Mouse (Mus musculus) cerebellum, postnatal 14 days (tissue): ENCODE data around the gene Pkn1.

ENCODE experiments used
- DNase-seq, 2 experiments: peaks; one replicate each; pipeline ENCODE4 v3.0.0; 2021; ENCODE audit warnings: mixed read lengths in 2 of 2

Pkn1 gene

GRCm38 (mm10) chr8:83723447-83724083 is 24.6 kb upstream of the Pkn1 start:
- DNase-seq: no peak

- DNase-seq: no peak
Measured at GRCm38 (mm10) chr8:83722631-83723030, 23.7 kb upstream of the Pkn1 start.

- DNase-seq: no peak
Measured at GRCm38 (mm10) chr8:83721405-83722025, 22.5 kb upstream of the Pkn1 start.

GRCm38 (mm10) chr8:83719693-83720092 is 20.7 kb upstream of the Pkn1 start:
- no peak for DNase-seq

- no peak for DNase-seq
Measured at GRCm38 (mm10) chr8:83719048-83719447, 20.1 kb upstream of the Pkn1 start.

- DNase-seq: no peak
Measured at GRCm38 (mm10) chr8:83716563-83716962, 17.6 kb upstream of the Pkn1 start.

- peak; percentile 15 to 25 for DNase-seq
Measured at GRCm38 (mm10) chr8:83715771-83716170, 16.8 kb upstream of the Pkn1 start.

- peak; percentile 92 to 93 for DNase-seq
Measured at GRCm38 (mm10) chr8:83715031-83715690, 16.2 kb upstream of the Pkn1 start, which contains the start of gene Ddx39. Gene Ddx39, plus strand, starts transcription at chr8:83715177.

GRCm38 (mm10) chr8:83714676-83715030 is 15.7 kb upstream of the Pkn1 start:
- no peak for DNase-seq

GRCm38 (mm10) chr8:83707554-83707953 is 8.6 kb upstream of the Pkn1 start:
- DNase-seq: no peak

GRCm38 (mm10) chr8:83706411-83706810 is 7.4 kb upstream of the Pkn1 start:
- DNase-seq: no peak

GRCm38 (mm10) chr8:83703426-83703825 is 4.4 kb upstream of the Pkn1 start:
- no peak for DNase-seq

- DNase-seq: peak in 1 of 2 experiments; percentile 19
Measured at GRCm38 (mm10) chr8:83700423-83701085, 1.6 kb upstream of the Pkn1 start.

GRCm38 (mm10) chr8:83699566-83699965 is 587 bp upstream of the Pkn1 start:
- no peak for DNase-seq

- peak; percentile 63 to 69 for DNase-seq
Measured at GRCm38 (mm10) chr8:83698291-83698660, 703 bp downstream of the Pkn1 start.

- DNase-seq: peak; percentile 23 to 24
Measured at GRCm38 (mm10) chr8:83697374-83698220, 1.4 kb downstream of the Pkn1 start.

GRCm38 (mm10) chr8:83695351-83696106 is 3.5 kb downstream of the Pkn1 start:
- no peak for DNase-seq

GRCm38 (mm10) chr8:83694369-83695160 is 4.4 kb downstream of the Pkn1 start:
- DNase-seq: no peak

GRCm38 (mm10) chr8:83693609-83694236 is 5.3 kb downstream of the Pkn1 start:
- no peak for DNase-seq

GRCm38 (mm10) chr8:83689264-83689663 is 9.7 kb downstream of the Pkn1 start:
- no peak for DNase-seq

- no peak for DNase-seq
Measured at GRCm38 (mm10) chr8:83684517-83684916, 14.5 kb downstream of the Pkn1 start.
